Mouse (Mus musculus) gastrocnemius, adult 18-20 months (tissue): ENCODE results near the gene Myof. TPM values are rescaled to one million over a fixed set of nuclear protein-coding genes. Genes with fewer than 3 reads are reported as not detected.

ENCODE experiments used
- DNase-seq: peaks from one replicate; pipeline ENCODE4 v3.0.0; 2021; ENCODE audit warnings: low spot score
- long read RNA-seq, 2 experiments: library from polyadenylated mRNA; stranded (forward); transcript quantifications; one replicate each; pipeline ENCODE4 v2.0.0; 2021
- total RNA-seq, 2 experiments: library from RNA; stranded (reverse); gene quantifications; 2 replicates each; pipeline ENCODE4 v1.2.3; 2021

Myof gene
- total RNA-seq = 1 to 10 TPM; 4.1 to 5.3 TPM
- long read RNA-seq, experiment 1 = 0 reads
- long read RNA-seq, experiment 2 = 0 reads

DNA sequence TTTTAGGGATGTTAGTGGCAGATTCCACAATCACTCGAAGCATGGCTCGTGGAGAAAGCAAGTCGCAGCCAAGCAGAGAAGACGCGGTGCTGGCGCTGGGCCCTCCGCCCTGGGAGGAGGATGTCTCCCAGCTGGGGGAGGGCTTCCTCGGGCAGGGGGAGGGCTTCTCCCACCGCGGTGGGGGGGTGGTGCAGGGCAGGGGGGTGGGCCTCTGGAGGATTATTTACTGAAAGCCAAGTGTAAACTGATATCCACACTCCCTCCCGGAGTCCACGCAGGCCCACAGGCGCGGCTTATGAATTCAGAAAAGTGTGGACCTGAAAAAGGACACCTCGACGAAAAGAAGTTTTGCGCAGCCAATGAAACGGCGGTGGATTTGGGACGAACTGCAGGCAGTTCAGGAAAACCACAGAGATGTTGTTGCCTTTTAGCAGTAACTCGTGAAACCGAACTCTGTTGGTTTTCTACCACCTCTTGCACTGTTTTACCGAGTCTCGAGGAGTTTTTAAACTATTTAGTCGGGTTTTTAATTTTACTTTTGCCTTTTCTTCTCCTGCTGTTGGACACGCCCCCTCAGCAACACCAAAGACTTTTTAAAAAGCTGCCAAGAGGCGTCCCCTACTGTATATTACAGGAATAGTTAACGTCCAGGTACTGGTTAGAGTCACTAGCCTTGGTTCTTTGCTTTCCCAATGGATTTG is at the start of gene Myof:
Myof (minus strand) TSS at position 297 of the 701 bp plus-strand sequence.
- peak; percentile 51 for DNase-seq

DNA sequence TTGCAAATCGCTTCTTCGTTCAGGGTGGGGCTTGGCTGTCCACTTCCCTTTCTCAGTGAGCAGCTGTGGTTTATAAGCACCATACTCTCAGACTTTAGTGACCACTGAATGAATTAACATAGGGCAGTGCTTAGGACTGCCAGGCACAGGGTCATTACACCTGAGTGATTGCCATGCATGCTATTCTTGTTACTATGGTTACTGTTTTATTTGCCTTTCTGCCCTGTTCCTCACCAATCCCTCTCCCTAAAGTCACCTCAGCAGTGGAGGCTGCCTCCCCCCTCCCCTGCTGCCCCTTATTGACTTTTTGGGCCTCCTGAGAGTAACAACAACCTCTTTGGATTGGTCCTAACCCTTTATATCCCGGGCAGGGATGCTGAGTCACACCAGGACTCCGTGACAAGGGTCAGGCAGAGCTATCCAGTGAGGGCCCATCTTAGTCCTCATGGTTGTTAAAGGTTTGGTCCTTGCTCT is 48.2 kb upstream of the Myof start:
- DNase-seq = no peak

DNA sequence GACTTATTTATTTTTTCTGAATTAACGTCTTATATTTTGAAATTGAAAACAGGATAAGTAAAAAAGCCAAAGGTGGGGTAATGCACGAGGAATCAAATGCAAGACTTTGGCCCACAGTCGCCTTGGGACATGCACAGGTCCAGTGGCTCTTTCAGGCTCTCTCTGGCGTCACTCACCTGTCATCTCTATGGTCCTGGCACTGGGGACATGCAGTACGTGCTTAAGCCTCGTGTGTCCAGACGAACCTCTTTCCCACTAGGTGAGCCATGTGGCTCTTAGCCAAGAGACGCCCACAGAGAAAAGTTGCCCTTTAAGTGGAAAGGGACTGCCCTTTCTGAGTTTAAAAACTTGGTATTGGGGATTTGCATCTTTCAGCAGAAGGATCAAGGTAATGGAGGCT is 46.0 kb upstream of the Myof start:
- DNase-seq = no peak

DNA sequence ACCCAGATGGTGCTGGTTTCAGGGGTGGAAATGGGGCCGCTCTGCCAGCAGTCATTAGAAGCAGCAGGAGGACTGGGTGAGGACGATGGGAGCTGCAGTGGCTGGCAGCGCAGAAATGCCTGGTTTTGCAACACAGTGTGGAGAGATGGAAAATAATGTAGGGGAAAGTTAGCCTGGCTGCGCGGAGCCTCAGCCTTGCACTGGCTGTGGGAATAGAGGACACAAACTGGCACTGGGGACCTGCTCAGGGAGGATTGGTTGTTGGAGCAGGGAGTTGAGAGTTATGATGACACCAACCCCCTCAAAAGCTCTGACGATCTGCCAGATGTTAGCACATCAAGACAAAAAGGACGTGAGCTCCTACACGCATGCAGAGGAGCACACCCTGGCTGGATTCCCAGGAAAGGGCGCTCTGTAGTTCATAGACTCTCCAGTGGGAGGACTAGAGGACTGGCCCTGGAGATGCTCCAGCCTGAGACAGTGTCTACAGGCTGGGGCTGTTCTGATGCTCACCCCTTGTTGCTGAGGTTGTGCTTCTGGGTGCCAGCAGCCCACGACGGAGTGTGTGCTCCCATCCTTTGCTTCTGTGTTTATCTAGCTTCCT is 43.7 kb upstream of the Myof start:
- peak; percentile 18 for DNase-seq

GRCm38 (mm10) chr19:38085841-38086240 is 42.5 kb upstream of the Myof start:
- DNase-seq = no peak

GRCm38 (mm10) chr19:38082931-38083525 is 39.7 kb upstream of the Myof start:
- no peak for DNase-seq

GRCm38 (mm10) chr19:38081361-38081760 is 38.0 kb upstream of the Myof start:
- no peak for DNase-seq

GRCm38 (mm10) chr19:38077851-38078540 is 34.6 kb upstream of the Myof start:
- no peak for DNase-seq

- no peak for DNase-seq
These were observed 32.9 kb upstream of the Myof start for GRCm38 (mm10) chr19:38076251-38076650.

- DNase-seq = no peak
These were observed 31.7 kb upstream of the Myof start for GRCm38 (mm10) chr19:38075051-38075450.

- DNase-seq = no peak
These were observed 29.8 kb upstream of the Myof start for GRCm38 (mm10) chr19:38073226-38073625.

DNA sequence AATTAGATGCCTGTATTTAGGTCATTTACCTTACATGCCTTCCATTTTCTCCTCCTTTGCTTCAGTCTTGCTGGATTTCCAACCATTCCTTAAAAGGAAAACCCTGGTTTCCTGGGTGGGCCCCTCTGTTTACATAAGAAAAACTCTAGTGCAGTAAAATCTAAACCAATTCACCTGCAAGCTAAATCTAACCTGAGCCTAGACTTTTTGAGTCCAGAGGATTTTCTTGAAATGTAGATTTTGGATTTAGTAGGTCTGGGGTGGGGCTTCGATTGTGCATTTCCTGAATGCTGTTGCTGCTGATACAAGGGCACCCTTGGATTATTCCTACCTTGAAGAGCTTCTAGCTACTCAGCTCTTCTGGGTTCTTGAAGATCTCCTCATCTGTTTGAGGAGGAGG is 20.7 kb upstream of the Myof start:
- no peak for DNase-seq

DNA sequence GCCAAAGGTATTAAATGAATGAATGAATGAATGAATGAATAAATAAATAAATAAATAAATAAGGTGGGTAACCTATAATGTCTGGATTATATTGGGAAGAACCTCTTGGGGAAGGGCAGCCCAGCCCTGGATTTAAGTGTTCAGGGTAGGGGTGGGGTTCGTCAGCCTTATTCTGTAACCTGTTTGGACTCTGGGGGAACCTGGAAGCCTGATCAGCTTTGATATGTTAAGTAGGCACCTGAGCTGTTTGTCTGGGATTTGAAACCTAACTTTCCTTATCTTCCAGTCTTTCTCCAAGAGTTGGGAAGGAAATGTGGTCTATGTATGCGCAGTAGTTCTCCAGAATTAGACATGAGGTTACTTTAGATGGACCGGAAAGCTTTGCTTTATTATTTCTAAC is 19.8 kb upstream of the Myof start:
- no peak for DNase-seq

DNA sequence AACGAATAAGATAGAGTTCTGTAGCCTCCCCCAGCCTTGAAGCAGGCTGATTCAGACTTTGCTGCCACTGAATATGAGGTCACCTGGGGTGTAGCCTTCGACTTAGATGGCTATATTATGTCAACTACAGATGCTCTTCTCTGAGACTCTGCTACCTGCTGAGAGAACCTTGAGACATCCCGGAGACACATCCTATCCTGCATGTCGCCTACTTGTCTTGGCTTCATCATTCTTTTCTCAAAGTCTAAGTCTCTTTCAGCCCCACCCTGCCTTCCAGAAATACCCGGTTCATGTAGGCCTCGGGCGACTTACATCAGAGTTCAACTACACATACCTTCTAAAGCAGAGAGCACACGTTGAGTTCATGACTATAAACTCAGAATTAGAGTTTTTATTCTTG is 13.6 kb upstream of the Myof start:
- DNase-seq = no peak

- DNase-seq = no peak
These were observed 12.9 kb upstream of the Myof start for GRCm38 (mm10) chr19:38056276-38056675.

DNA sequence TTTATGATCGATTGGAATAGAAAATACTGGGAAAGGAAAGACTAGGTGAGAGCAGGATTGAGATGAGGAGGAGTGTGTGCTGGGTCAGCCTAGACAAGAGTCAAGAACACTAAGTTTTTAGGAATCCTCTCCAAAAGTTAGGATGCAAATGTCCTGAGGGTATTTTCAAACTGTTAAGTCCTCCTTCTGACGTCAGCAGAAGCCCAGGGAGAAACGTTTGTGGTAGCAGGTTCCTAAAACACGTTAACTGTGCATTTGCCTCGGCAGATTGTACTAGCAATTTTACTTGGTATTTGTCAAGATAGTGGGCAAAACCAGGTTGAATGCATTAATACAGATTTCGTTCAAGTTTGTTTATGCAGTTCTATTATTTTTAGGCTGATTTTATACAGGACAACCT is 12.4 kb upstream of the Myof start:
- no peak for DNase-seq

GRCm38 (mm10) chr19:38054720-38055192 is 11.4 kb upstream of the Myof start, which contains the start of gene Cep55:
Gene Cep55 (plus strand): TSS chr19:38055011.
- DNase-seq = peak; percentile 96

DNA sequence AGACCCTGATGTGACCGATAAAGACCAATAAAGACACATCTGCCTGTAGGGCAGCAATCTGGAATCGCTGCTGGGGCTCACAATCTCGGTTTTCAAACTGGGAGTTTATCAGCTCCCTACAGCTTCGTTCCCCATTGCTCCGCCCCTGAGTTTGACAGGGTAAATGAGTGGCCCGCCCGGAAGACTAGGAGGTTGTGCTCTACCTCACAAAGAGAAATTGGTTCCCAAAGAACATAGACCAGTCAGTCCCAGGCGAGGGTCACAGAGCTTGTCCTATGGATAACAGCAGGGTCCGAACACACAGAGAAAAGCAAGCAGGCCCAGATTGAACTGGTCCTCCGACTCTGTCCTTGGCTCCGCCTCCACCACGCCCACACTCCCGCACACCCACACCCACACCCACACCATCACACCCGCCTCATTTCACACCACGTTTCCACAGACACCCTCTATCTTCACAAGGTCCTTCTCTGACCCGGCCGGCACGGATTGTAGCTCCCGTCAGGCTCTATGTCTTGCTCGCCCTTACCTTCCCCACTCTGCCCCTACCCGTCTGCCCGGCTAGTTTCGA is 10.9 kb upstream of the Myof start:
- DNase-seq = peak; percentile 72

- peak; percentile 20 for DNase-seq
These were observed 10.1 kb upstream of the Myof start for GRCm38 (mm10) chr19:38053227-38054041.

DNA sequence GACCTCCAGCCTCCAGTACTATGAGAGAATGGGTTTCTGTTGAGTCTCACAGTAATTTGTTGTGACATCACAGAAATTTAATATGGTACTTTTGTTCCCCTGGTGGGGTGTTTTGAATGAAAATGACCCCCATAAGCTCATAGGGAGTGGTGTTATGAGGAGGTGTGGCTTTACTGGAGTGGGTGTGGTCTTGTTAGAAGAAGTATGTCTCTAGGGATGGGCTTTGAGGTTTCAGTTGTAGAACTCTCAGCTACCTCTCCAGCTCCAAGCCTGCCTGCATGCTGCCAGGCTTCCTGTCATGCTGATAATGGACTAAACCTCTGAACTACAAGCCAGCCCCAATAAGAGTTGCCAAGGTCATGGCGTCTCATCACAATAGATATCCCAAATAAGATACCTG is 6.3 kb upstream of the Myof start:
- DNase-seq = no peak

GRCm38 (mm10) chr19:38045198-38045597 is 1.8 kb upstream of the Myof start:
- DNase-seq = no peak
